Mouse (Mus musculus): ENCODE measurements at regions not wholly inside any gene's neighbourhood (a gene's known extent, or its start where the extent isn't known, plus 50 kb on each side); places are given as distances from the start of the nearest gene placed in this dataset.
A peak's percentile ranks its signal among the peaks of the same experiment; 100 is the strongest.

GRCm38 (mm10) chr14:64511300-64511699, 407.2 kb downstream of the Prss52 start:
- no peak for DNase-seq (ENCODE audit: low read depth)

DNA sequence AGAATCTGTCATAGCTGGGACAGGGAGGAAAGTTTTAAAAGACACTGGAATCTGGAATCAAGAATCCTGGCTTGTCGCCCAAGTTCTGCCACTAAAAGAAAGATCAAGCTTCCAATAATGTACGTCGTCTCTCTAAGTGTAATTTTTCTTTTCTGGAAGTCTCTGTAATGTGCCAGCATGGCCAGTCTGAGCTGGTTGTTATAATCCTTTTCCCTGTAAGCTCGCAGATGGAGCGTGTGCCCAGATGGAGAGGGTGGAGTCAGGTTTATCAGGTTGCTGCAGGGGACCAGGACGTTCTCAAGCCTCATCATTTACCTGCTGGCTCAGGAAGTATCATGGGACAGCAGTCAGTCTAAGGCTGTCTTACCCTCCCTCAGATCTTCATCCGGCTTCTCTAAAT, 408.6 kb downstream of the Prss52 start:
- DNase-seq (ENCODE audit: low read depth) = no peak

DNA sequence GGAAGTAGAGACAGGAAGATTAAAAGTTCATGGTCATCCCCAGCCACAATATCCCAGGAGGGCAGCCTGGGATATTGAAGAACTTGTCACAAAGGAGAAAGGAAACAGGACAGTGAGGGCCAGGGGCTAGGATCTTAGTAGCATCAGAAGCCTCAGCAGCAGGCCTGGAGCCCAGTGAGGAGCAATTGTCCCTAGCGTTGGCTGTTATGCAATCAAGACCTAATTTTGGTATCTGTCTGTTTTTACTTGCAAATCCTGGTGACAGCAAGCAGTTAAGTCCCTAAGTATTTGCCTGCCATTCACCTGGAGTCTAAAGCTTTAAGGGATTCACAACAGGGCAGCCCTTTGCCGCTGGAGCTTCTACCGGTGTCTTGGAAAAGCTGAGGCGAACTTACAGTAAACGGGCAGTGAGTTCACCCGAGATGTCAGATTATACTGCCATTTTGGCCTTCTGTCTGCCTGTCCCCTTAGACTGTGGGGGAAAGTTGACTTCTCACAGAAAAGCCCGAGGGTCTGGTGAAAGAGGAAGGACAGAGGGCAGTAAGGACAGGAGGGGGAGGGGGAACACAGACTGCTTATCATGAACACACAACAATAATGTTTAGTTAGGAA, 413.6 kb downstream of the Prss52 start:
- no peak for DNase-seq (ENCODE audit: low read depth)

DNA sequence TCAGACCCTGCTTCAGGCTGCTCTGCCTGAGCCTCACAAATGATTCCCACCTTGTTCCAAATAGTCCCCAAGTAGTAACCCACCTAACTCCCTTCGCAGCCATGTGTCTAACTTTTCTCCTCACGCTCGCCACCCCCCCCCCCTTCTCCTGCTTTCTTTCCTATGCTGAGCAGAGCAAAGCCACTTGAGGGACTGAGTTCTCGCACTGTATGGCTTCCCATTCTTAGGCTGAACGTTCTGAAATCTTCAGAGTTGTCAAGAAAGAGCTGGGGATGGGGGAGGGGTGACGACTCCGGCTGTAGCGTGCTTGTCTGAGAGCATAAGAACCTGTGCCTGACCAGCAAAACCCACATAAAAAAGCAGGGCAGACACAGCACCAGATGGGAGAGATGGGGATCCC, 420.6 kb downstream of the Prss52 start:
- DNase-seq (ENCODE audit: low read depth) = no peak

- DNase-seq (ENCODE audit: low read depth) = no peak
Observed at GRCm38 (mm10) chr14:64525302-64526078, 421.4 kb downstream of the Prss52 start.

DNA sequence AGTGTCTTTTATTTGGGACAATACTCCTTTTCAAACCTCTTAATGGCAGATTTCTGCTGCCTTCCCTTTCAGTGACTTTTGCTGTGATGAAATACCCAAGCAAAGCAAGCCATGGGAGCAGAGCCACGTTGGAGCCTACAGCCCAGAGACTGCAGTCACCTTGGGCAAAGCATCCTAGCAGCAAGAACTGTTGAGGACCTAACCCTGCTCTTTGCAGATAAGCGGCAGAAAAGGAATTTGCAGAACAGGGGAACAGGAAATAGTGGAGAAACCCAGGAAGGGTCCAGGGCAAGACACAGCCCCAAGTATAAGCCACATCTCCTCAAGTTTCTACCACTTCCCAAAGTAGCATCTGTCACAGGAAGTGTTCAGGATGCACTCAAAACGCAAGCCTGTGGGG, 426.5 kb downstream of the Prss52 start:
- DNase-seq (ENCODE audit: low read depth) = peak; percentile 61

DNA sequence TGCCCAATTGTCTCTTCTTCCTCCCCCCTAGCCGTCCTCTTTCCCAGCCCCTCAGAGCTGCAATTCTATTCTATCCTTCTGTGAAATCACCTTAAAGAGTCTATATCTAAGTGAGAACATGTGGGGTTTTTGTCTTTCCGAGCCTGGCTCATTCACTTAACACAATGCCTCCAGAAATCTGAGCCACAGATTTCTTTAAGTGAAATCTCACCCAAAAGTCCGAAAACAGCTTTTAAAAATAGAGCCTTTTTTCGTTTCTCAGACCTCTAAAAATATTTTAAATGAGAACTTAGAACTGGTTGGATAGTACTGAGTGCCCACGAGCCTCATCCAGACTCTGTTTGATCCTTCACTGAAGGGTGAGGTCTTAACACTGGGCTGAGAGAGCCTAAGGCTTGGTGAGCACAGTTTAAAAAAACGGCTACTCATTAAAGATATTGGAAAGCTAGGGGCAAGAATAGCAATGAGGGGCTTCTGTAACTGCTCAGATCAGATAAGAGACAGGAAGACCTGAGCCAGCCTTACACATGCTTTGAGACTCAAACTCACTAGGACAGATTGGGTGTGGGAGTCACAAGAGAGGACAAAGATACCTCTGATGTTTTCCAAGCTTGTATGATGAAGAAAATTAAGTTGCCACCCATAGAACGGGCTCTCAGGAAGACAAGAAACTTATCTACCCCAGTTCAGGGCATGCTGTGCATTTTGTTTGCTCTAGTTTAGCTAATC, 427.3 kb downstream of the Prss52 start:
- no peak for DNase-seq (ENCODE audit: low read depth)

- no peak for DNase-seq (ENCODE audit: low read depth)
Observed at GRCm38 (mm10) chr14:64532351-64532750, 428.3 kb downstream of the Prss52 start.

DNA sequence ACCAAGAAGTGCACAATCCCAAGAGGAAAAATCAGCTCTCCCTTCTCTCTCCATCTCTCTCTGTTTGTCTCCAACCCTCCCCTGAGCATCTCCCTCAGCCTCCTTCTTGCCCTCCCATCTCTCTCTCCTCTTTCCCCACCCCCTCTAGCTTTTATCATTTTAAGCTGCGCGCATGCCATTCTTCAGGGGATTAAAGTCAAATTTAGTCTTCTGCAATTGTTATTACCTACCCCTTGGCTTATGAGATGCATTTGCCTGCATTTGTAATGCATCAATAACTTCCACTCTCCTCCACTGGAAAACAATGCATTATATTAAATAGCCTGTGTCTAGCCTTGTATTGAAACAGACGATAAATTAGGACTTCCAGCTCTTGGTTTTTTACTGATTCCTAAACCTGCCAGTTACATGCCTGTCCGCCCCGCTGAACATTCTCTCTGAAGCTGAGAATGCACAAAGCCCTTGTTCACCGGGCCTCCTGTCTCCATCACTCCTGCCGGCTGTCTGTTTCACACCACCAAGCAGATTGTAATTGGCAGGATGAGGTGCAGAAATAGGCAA, 429.6 kb downstream of the Prss52 start:
- no peak for DNase-seq (ENCODE audit: low read depth)

- DNase-seq (ENCODE audit: low read depth) = no peak
Observed at GRCm38 (mm10) chr14:64534194-64534593, 430.1 kb downstream of the Prss52 start.

DNA sequence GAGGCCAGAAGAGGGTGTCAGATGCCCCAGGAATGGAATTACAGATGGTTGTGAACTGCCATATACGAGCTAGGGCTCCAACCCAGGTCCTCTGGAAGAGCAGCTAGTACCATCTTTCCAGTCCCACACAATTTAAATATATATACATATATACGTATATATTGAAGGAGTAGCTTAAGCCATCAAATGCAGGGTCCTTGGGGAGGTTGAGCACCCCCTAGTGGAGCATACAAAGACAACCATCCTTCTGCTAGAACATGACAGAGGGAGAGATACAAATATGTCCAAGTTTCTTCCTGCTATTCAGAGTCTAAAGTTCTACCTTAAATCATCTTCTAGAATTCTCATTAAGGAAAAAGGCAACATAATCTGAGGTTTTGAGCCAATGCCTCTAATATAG, 435.4 kb downstream of the Prss52 start:
- peak; percentile 51 for DNase-seq (ENCODE audit: low read depth)

DNA sequence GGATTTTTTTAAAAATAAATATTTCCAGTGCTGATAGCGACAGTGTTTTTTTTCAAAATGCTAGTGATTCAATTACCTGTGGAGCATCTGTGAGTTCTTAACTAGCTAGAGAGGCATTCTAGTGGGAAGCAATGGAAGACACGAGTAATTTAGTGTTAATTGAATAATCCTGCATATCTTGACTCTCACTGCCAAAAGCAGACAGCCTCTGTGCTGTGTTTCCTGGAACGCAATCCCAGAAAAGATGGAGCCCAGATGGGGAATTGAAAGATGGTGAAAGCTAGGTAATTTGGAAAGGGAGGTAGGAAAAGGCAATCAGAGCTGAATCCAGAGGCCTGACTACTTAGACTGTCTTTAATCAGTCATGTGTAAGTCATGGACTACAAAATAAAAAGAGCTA, 441.0 kb downstream of the Prss52 start:
- DNase-seq (ENCODE audit: low read depth) = no peak

- DNase-seq (ENCODE audit: low read depth) = peak; percentile 36
Observed at GRCm38 (mm10) chr14:64546787-64547186, 442.7 kb downstream of the Prss52 start.

GRCm38 (mm10) chr14:64552951-64553350, 448.9 kb downstream of the Prss52 start:
- DNase-seq (ENCODE audit: low read depth) = no peak

DNA sequence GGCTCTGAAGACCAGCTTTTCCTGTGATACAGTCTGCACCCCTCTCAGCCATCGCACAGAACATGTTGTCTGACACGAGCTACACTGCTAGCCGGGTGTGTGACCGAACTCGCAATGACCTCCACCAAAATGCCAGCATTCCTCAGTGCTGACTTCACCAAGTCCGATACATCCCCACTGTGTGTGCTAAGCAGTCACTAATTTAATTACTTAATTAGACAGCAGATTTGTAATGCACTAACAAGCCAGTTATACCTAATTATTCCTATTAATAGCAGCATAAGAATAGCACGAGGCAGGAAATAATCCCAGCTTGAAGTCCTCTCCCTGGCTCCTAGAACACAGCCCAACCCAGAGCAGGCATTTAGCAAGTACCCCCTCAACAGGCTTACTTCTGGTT, 452.0 kb downstream of the Prss52 start:
- DNase-seq (ENCODE audit: low read depth) = no peak

DNA sequence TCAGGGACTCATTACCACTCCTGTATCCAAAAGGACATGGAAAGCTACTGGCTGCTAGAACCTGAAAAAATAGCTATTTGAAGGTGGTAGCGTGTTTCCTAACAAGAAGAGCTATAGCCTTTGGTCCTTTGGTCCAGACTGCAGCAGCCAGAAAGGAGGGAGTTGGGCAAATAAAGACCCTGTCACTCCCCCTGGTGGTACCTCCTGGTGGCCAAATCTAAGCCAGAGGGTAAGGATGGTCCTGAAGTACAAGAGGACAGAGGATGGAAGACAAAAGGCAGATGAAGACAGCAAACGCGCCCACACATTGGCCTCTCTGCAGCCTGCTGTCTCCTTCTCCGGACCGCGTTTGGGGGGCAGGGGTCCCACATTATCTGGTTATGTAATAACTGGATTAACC, 453.4 kb downstream of the Prss52 start:
- no peak for DNase-seq (ENCODE audit: low read depth)

DNA sequence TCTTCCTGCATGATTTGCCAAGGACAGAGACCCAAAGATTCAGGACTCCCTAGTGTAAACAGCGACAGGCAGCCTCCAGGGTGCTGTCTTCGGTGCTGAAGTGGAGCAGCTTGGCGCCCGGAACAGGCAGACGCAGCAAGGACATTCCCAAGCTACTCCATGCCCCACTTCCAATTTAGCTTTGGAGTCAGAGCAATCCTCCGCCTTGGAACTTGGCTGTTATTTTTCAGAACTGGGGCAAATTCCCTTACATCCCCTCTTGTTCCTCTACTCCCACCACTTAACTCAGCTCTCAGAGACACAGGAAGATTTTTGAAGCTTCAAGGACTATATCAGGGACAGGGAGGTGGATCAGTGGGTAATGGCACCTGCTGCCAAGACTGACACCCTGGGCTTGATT, 464.6 kb downstream of the Prss52 start:
- DNase-seq (ENCODE audit: low read depth) = peak; percentile 6

DNA sequence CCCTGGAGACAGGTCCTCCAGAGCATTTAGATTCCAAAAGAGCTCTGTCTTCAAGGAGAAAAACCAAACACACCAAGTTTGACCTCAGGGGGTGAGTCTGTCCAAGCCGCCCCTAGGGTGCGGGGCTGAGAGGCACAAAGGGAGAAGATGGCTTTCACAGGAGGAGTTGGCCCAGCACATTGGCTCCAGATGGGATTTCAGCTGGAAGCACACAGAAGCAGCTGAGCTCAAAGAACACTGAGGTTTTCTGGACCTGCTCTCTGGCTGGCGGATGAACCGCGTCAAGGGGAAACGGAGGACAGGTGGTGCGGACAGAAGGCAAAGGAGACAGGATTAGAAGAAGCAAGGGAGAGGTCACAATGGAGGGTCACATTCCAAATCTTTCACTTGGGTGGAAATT, 466.9 kb downstream of the Prss52 start:
- DNase-seq (ENCODE audit: low read depth) = no peak

DNA sequence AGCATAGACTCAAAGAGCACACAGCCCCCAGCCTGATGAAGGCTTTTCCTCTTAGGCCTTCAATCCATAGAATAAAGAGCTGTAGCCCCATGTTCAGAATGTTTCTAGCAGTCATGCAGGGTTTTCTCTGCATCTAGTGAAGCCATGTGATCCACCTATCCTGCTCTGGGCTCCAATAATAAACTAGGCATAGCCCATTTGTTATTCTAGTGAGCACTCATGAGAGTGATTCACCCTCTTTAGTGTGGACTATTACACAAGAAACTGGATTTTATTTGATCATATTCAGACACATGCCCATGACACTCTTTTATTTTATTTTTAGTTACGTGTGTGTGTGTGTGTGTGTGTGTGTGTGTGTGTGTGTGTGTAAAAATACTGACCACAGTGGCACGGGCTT, 468.7 kb downstream of the Prss52 start:
- no peak for DNase-seq (ENCODE audit: low read depth)

DNA sequence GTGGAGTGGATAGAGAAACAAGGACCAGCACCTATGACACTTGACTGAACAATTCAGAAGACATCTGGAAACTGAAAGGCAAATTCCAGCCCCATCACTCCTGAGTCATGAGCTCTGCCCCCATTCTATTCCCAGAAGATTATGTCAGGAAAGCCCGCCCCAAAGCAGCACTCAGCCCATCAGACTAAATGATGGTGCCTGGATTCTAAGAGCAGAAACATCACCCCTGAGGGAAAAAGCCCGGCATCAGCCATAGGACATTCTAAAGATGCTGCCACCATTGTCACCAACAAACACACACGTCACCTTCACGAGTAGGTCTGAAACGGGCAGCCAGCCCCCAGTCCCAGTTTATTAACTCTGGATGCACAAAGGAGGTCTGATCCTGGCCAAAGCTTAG, 469.7 kb downstream of the Prss52 start:
- no peak for DNase-seq (ENCODE audit: low read depth)

- no peak for DNase-seq (ENCODE audit: low read depth)
Observed at GRCm38 (mm10) chr14:64574277-64574676, 470.2 kb downstream of the Prss52 start.

DNA sequence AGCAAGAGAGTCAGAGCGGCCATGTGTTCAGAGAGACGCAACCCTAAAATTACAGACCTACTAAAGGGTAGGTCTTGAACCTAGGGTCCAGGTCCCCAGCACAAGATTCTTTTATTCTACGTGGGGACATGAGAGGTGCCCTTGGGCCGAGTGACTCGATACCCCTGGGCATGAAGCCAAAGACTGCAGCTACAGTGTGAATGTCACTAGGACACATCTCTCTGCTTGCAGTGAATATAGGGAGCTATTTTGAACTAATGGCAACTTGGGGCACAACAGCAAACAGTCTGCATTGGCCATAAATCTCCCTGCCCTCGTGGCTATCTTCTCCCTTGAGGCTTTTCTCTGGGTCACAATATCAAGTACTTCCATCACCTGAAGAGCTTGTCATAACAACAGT, 470.7 kb downstream of the Prss52 start:
- no peak for DNase-seq (ENCODE audit: low read depth)

DNA sequence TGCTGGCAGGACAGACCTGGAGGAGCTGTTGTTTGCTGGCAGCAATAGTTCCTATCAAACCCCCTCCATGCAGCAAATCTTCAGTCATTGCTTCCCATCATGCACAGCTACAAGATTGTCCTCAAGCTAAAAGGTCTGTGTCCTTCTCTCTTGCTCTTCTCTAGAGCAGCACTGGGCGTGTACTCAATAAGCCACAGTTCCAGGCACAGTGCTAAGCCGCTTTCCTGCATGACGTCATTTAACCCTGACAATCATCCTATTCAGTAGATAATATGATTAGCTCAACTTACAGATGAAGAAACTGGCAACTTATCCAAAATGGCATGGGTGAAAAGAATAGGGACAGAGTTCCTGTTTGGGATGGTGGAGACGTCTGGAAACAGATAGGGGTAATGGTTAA, 471.9 kb downstream of the Prss52 start:
- peak; percentile 30 for DNase-seq (ENCODE audit: low read depth)

Data from 416B (cell line).